In the genomic region with DNA sequence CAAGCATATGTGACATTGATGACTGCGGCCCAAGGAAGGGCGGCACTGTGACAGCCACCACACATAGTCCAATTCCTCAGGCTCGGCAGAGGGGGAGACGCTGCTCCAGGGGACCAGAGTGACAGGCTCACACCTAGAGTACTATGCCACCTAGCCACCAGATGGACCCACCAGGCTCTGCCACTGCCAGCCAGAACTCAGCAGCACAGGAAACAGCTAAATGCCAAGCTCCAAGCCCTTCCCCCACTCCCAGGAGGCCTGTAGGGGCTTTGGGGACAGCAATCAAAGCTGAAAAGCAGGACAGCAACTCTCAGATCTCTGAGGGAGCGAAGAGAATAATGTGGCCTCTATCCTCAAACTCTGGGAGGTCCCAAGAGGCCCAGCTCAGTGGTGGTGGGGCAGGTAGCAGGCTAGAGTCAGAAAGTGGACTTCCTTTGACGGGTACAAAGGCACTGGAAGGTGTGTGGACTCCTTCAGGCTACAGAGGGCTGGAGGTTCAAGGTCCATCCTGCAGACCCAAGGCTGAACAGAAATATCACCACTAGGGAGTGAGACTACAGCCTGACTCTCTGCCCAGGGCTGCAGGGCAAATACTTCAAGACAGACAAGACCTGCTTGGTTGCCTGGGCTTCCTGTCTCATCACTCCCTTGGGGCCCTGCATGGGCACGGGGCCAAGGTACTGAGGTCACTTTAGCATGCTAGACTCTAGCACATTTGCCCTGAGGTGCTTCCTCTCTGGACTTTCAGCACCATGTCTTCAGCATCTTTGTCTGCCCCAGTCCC, we compare ENCODE assay signal across 9 mouse cellular contexts. TPM values are rescaled to one million over a fixed set of nuclear protein-coding genes. Genes with fewer than 3 reads are reported as not detected.
DNase-seq lines count a peak whose midpoint lies in the region; ATAC-seq and TF ChIP-seq lines count a peak whose summit lies in the region.
"Had no signal": no experiment of that assay in that cellular context is flagged by ENCODE, and none has a peak within 500 bp of the region (broad histone marks: within the 10 kb centered on the region; RNA-seq: fewer than 3 reads in every experiment).

No protein-coding gene starts in this region.

- no peak overlapping the region for H3K4me2 ChIP-seq in midbrain, postnatal 0 days (ENCODE audit: low read depth, low read length, poor library complexity, severe bottlenecking)
- H3K4me2 ChIP-seq in midbrain, embryonic 16.5 days (ENCODE audit: low read length) = no peak overlapping the region
- H3K4me2 ChIP-seq in heart, embryonic 11.5 days = no peak overlapping the region
- H3K4me2 ChIP-seq in kidney, postnatal 0 days (ENCODE audit: low read length) = no peak overlapping the region
- H3K4me2 ChIP-seq: limb, embryonic 13.5 days had no signal

- H3K36me3 ChIP-seq in midbrain, postnatal 0 days (ENCODE audit: insufficient read depth, low read length) = no peaks in the 10 kb centered on the region
- no peaks in the 10 kb centered on the region for H3K36me3 ChIP-seq in midbrain, embryonic 16.5 days (ENCODE audit: control insufficient read depth, insufficient read depth, low read length)
- no peaks in the 10 kb centered on the region for H3K36me3 ChIP-seq in heart, embryonic 11.5 days (ENCODE audit: control insufficient read depth, insufficient read depth, low read length)
- H3K36me3 ChIP-seq in kidney, postnatal 0 days (ENCODE audit: insufficient read depth, low read length) = no peaks in the 10 kb centered on the region
- H3K36me3 ChIP-seq: limb, embryonic 13.5 days had no signal

- H3K27ac ChIP-seq in midbrain, postnatal 0 days (ENCODE audit: low read depth, low read length) = peak overlapping the region; percentile 57; the same call in 1 of the 2 replicates
- no peak overlapping the region for H3K27ac ChIP-seq in midbrain, embryonic 16.5 days (ENCODE audit: low read length)
- H3K27ac ChIP-seq in heart, embryonic 11.5 days (ENCODE audit: low read depth, low read length) = no peak overlapping the region
- H3K27ac ChIP-seq in kidney, postnatal 0 days = peak overlapping the region; percentile 48; the same call in 1 of the 2 replicates
- H3K27ac ChIP-seq: limb, embryonic 13.5 days had no signal

- peak; percentile 68 for DNase-seq in midbrain, postnatal 0 days (ENCODE audit: low spot score)
- peak; percentile 70 for DNase-seq in adrenal gland, adult 2 months
- DNase-seq in kidney, postnatal 0 days (ENCODE audit: low spot score) = no peak
- DNase-seq in ovary, postnatal 14 days (ENCODE audit: low spot score) = peak; percentile 33
- no peak for DNase-seq in liver

- H3K4me1 ChIP-seq in midbrain, postnatal 0 days (ENCODE audit: insufficient read depth, low read length) = no peaks in the 10 kb centered on the region
- peaks cover 8% of the 10 kb centered on the region; the same call in 1 of the 2 replicates for H3K4me1 ChIP-seq in midbrain, embryonic 16.5 days (ENCODE audit: control insufficient read depth, insufficient read depth, low read length)
- H3K4me1 ChIP-seq in heart, embryonic 11.5 days (ENCODE audit: control insufficient read depth, insufficient read depth, low read length) = peaks cover 8% of the 10 kb centered on the region
- H3K4me1 ChIP-seq in kidney, postnatal 0 days (replicated peaks; ENCODE audit: insufficient read depth, low read length) = no peaks in the 10 kb centered on the region

- no peaks in the 10 kb centered on the region for H3K27me3 ChIP-seq in midbrain, postnatal 0 days (ENCODE audit: insufficient read depth, low read length)
- H3K27me3 ChIP-seq in midbrain, embryonic 16.5 days (ENCODE audit: control insufficient read depth, insufficient read depth, low read depth, low read length) = no peaks in the 10 kb centered on the region
- H3K27me3 ChIP-seq in heart, embryonic 11.5 days (ENCODE audit: control insufficient read depth, insufficient read depth, low read length) = no peaks in the 10 kb centered on the region
- no peaks in the 10 kb centered on the region for H3K27me3 ChIP-seq in kidney, postnatal 0 days (ENCODE audit: insufficient read depth, low read length)
- H3K27me3 ChIP-seq: limb, embryonic 13.5 days had no signal

- ATAC-seq in midbrain, postnatal 0 days (ENCODE audit: low FRiP score) = peak; percentile 27; the same call in 1 of the 2 replicates
- ATAC-seq in midbrain, embryonic 16.5 days = no peak
- ATAC-seq in common myeloid progenitor, adult 5-6 weeks (replicated peaks; ENCODE audit: low read depth, poor library complexity, severe bottlenecking) = peak; percentile 82
- ATAC-seq in heart, embryonic 11.5 days (replicated peaks; ENCODE audit: insufficient number of reproducible peaks, low FRiP score, low TSS enrichment) = 0 out of 2 replicates have a peak, but pooled peaks have one; percentile 7
- peak; percentile 91 for ATAC-seq in kidney, postnatal 0 days (replicated peaks; ENCODE audit: low FRiP score, low read depth)

- WGBS in midbrain, postnatal 0 days = 69% methylated on average over 7 of the region's 7 CpGs
- WGBS in midbrain, embryonic 16.5 days = 65% methylated on average over 7 of the region's 7 CpGs
- WGBS in heart, embryonic 11.5 days (ENCODE audit: insufficient replicate concordance) = 69% methylated on average over 7 of the region's 7 CpGs
- WGBS in kidney, postnatal 0 days = 61% methylated on average over 7 of the region's 7 CpGs

- TF ChIP-seq CTCF in midbrain, postnatal 0 days (IDR thresholded peaks at IDR 0.05) = peak; percentile 49
- peak; percentile 9; the same call in 1 of the 2 replicates for TF ChIP-seq CTCF in kidney, postnatal 0 days (IDR thresholded peaks at IDR 0.05; ENCODE audit: low read depth)

- no peak overlapping the region for H3K4me3 ChIP-seq in midbrain, postnatal 0 days (ENCODE audit: low read depth, low read length)
- H3K4me3 ChIP-seq in midbrain, embryonic 16.5 days (ENCODE audit: low read depth, low read length) = no peak overlapping the region
- no peak overlapping the region for H3K4me3 ChIP-seq in heart, embryonic 11.5 days (ENCODE audit: low read depth, low read length)
- no peak overlapping the region for H3K4me3 ChIP-seq in kidney, postnatal 0 days (replicated peaks; ENCODE audit: low read depth, low read length)
- H3K4me3 ChIP-seq: limb, embryonic 13.5 days had no signal

- no peak overlapping the region for H3K9ac ChIP-seq in midbrain, postnatal 0 days (replicated peaks; ENCODE audit: low read length, poor library complexity, severe bottlenecking)
- H3K9ac ChIP-seq in midbrain, embryonic 16.5 days (ENCODE audit: low read depth, low read length) = no peak overlapping the region
- no peak overlapping the region for H3K9ac ChIP-seq in heart, embryonic 11.5 days (ENCODE audit: low read depth, low read length)
- no peak overlapping the region for H3K9ac ChIP-seq in kidney, postnatal 0 days (ENCODE audit: low read depth, low read length)
- H3K9ac ChIP-seq: limb, embryonic 13.5 days had no signal

- no peaks in the 10 kb centered on the region for H3K9me3 ChIP-seq in midbrain, postnatal 0 days (ENCODE audit: low read length)
- no peaks in the 10 kb centered on the region for H3K9me3 ChIP-seq in midbrain, embryonic 16.5 days (replicated peaks; ENCODE audit: control insufficient read depth, low read length, poor library complexity, severe bottlenecking)
- no peaks in the 10 kb centered on the region for H3K9me3 ChIP-seq in heart, embryonic 11.5 days (replicated peaks; ENCODE audit: control insufficient read depth, low read length)
- no peaks in the 10 kb centered on the region for H3K9me3 ChIP-seq in kidney, postnatal 0 days (replicated peaks; ENCODE audit: low read length)
- H3K9me3 ChIP-seq: limb, embryonic 13.5 days had no signal

RNA-seq across cellular contexts. Expression of gene Sfxn5, which starts 37.6 kb away (rescaled TPM):
- total RNA-seq in midbrain, postnatal 0 days (2014; rRNA removed) = 98.6 and 135 TPM in 2 replicates
- 76.1 and 76.3 TPM in 2 replicates for polyA plus RNA-seq in midbrain, postnatal 0 days (2015; fragmentation: Nextera tagmentation; extraction: Ambion mirVana)
- polyA plus RNA-seq in midbrain, embryonic 16.5 days (2015; fragmentation: Nextera tagmentation; extraction: Ambion mirVana) = 27.6 and 41.3 TPM in 2 replicates
- 10 to 100 TPM; 26.1 to 36.3 TPM for total RNA-seq in adrenal gland, adult 2 months (2021)
- 9.0 and 29.0 TPM in 2 replicates for polyA plus RNA-seq in adrenal gland, adult 2 months (2012; rRNA removed)
- total RNA-seq in common myeloid progenitor, adult 5-6 weeks (2017) = 2.0 and 3.2 TPM in 2 replicates
- polyA plus RNA-seq in heart, embryonic 11.5 days (2014; fragmentation: Nextera tagmentation; extraction: Ambion mirVana) = 3.6 and 5.6 TPM in 2 replicates
- 12.9 and 15.7 TPM in 2 replicates for polyA plus RNA-seq in kidney, postnatal 0 days (2015; fragmentation: Nextera tagmentation; extraction: Ambion mirVana)

Comparison
In these comparisons a context has a peak if more than half of its experiments do, and no peak if none do; other contexts are left out.
1. H3K27ac ChIP-seq: peak in midbrain, postnatal 0 days (single experiment) and kidney, postnatal 0 days (single experiment); none in midbrain, embryonic 16.5 days (single experiment) and heart, embryonic 11.5 days (single experiment).
2. DNase-seq: peak in midbrain, postnatal 0 days (single experiment), adrenal gland, adult 2 months (single experiment) and ovary, postnatal 14 days (single experiment); none in kidney, postnatal 0 days (single experiment) and liver (single experiment).